In genomic region chr1:74054007-74054406, GRCm38 (mm10) we compare ENCODE assay signal across 11 mouse cellular contexts.
DNase-seq lines count a peak whose midpoint lies in the region; ATAC-seq lines count a peak whose summit lies in the region.
"Had no signal": no experiment of that assay in that cellular context is flagged by ENCODE, and none has a peak within 500 bp of the region (broad histone marks: within the 10 kb centered on the region; RNA-seq: fewer than 3 reads in every experiment).

No protein-coding gene starts in this region.

- H3K27me3 ChIP-seq in kidney, embryonic 14.5 days (ENCODE audit: control insufficient read depth, insufficient read depth, low read length) = no peaks in the 10 kb centered on the region
- H3K27me3 ChIP-seq in embryonic facial prominence, embryonic 10.5 days (replicated peaks; ENCODE audit: low read depth, poor library complexity, severe bottlenecking) = no peaks in the 10 kb centered on the region
- H3K27me3 ChIP-seq in intestine, embryonic 16.5 days (replicated peaks; ENCODE audit: control insufficient read depth, insufficient read depth, low read length) = no peaks in the 10 kb centered on the region

- no peak overlapping the region for H3K27ac ChIP-seq in kidney, embryonic 14.5 days (ENCODE audit: low read depth, low read length)
- peak overlapping the region; percentile 77 for H3K27ac ChIP-seq in embryonic facial prominence, embryonic 10.5 days (replicated peaks)
- H3K27ac ChIP-seq in intestine, embryonic 16.5 days (ENCODE audit: low read length) = 0 out of 2 replicates have a peak overlapping the region, but pooled peaks have one; percentile 26
- H3K27ac ChIP-seq: layer of hippocampus, adult 2 months had no signal

- WGBS in kidney, embryonic 14.5 days = 24% methylated on average over 7 of the region's 7 CpGs
- 33% methylated on average over 7 of the region's 7 CpGs for WGBS in embryonic facial prominence, embryonic 10.5 days
- 22% methylated on average over 7 of the region's 7 CpGs for WGBS in intestine, embryonic 16.5 days

- no peak overlapping the region for H3K9ac ChIP-seq in kidney, embryonic 14.5 days (ENCODE audit: low read depth, low read length)
- H3K9ac ChIP-seq in intestine, embryonic 16.5 days (ENCODE audit: low read depth, low read length) = no peak overlapping the region

- no peak overlapping the region for H3K4me3 ChIP-seq in kidney, embryonic 14.5 days (ENCODE audit: low read length)
- H3K4me3 ChIP-seq in embryonic facial prominence, embryonic 10.5 days = no peak overlapping the region
- H3K4me3 ChIP-seq in intestine, embryonic 16.5 days (ENCODE audit: low read length) = no peak overlapping the region
- H3K4me3 ChIP-seq: layer of hippocampus, adult 2 months; megakaryocyte, embryonic 14.5 days had no signal

- no peaks in the 10 kb centered on the region for H3K36me3 ChIP-seq in kidney, embryonic 14.5 days (ENCODE audit: control insufficient read depth, insufficient read depth, low read length)
- peaks cover 10% of the 10 kb centered on the region for H3K36me3 ChIP-seq in embryonic facial prominence, embryonic 10.5 days (replicated peaks)
- no peaks in the 10 kb centered on the region for H3K36me3 ChIP-seq in intestine, embryonic 16.5 days (ENCODE audit: control insufficient read depth, insufficient read depth, low read length)

- peaks cover 25% of the 10 kb centered on the region for H3K4me1 ChIP-seq in kidney, embryonic 14.5 days (ENCODE audit: control insufficient read depth, insufficient read depth, low read length)
- H3K4me1 ChIP-seq in embryonic facial prominence, embryonic 10.5 days = peaks cover 71% of the 10 kb centered on the region
- peaks cover 15% of the 10 kb centered on the region for H3K4me1 ChIP-seq in intestine, embryonic 16.5 days (ENCODE audit: control insufficient read depth, insufficient read depth, low read length)

- no peak overlapping the region for H3K4me2 ChIP-seq in kidney, embryonic 14.5 days (replicated peaks; ENCODE audit: low read depth, low read length)
- H3K4me2 ChIP-seq in intestine, embryonic 16.5 days (ENCODE audit: low read depth, low read length) = no peak overlapping the region

- H3K9me3 ChIP-seq in kidney, embryonic 14.5 days (ENCODE audit: control insufficient read depth, low read length) = no peaks in the 10 kb centered on the region
- no peaks in the 10 kb centered on the region for H3K9me3 ChIP-seq in embryonic facial prominence, embryonic 10.5 days
- H3K9me3 ChIP-seq in intestine, embryonic 16.5 days (ENCODE audit: control insufficient read depth, low read length) = no peaks in the 10 kb centered on the region
- H3K9me3 ChIP-seq: megakaryocyte, embryonic 14.5 days had no signal

- no peak for DNase-seq in kidney, adult 9 months
- peak; percentile 80 for DNase-seq in embryonic facial prominence, embryonic 10.5 days (ENCODE audit: low spot score)
- DNase-seq in retina, postnatal 1 day = peak; percentile 58
- DNase-seq in c-Kit-positive CD71-positive TER-119-positive erythroid progenitor cells, embryonic 14.5 days (ENCODE audit: low spot score) = no peak
- DNase-seq in ovary, adult 18-20 months (ENCODE audit: low spot score) = no peak
- DNase-seq: adrenal gland, adult 2 months; cerebellum, postnatal 25 days had no signal

- ATAC-seq in kidney, embryonic 14.5 days (ENCODE audit: low FRiP score, low TSS enrichment) = peak; percentile 51
- ATAC-seq in intestine, embryonic 16.5 days = peak; percentile 79

Comparison
In these comparisons a context has a peak if more than half of its experiments do, and no peak if none do; other contexts are left out.
1. DNase-seq: peak in embryonic facial prominence, embryonic 10.5 days (single experiment) and retina, postnatal 1 day (single experiment); none in kidney, adult 9 months (single experiment), c-Kit-positive CD71-positive TER-119-positive erythroid progenitor cells, embryonic 14.5 days (single experiment) and ovary, adult 18-20 months (single experiment).